Mouse (Mus musculus): Measurements from ENCODE around the gene Tcte2.

Gene Tcte2

DNA sequence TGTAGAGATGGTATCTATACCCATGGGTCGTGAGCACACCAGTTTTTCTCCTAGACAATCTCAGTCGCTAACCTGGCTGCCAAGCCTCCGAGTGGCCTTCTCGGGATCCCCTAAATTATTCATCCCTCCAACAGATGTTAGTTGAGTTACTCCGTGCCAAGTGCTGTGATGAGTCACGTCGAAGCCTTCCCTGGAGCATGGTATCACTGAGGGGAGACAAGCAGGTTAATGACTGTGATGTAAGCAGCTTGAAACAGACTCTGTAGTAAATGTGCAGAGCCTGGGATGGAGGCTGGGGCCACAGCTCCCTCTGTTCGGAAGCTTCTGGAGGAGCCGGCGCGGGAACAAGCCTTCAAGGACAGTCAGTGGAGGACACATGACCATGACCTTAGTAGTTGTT, 44.2 kb downstream of the Tcte2 start:
- DNase-seq (ENCODE audit: low spot score): no peak

DNA sequence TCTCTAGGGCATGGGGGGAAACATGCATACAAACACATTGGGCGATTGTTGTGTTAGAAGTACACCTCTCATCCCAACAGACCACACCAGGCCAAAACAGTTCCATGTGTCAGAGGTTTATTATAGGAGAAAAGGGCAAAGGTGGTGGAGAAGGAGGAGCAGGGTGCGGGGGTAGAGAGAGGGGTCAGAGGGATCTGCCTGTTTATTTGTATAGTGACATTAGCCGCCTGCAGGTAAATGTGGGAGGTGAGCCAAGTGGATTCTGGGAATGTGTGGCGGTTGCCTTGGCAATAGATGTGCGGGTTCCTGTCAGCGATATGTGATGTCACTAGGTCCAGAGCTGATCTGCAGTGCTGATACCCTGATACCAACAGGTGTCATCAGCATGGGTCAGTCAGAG, 45.3 kb downstream of the Tcte2 start:
- DNase-seq (ENCODE audit: low spot score): no peak

DNA sequence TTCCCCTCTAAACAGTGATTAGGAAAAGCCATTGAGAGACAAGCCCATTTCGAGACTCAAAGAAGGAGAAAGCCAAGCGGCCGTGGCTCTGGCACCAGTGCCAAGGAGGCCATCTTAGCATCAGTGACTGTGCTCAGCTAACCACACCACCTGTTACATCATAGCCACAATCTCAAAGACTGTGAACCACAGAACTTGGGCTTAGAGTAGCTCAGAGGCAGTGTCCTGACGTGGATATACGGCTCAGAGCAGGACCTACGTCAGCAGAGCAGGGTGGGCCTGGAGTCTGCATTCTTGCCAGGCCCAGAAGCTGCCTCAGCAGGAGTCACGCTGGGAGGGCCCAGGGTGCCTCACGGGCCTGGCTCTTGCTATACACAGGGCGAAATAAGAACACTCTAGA, 46.1 kb downstream of the Tcte2 start:
- no peak for DNase-seq (ENCODE audit: low spot score)

DNA sequence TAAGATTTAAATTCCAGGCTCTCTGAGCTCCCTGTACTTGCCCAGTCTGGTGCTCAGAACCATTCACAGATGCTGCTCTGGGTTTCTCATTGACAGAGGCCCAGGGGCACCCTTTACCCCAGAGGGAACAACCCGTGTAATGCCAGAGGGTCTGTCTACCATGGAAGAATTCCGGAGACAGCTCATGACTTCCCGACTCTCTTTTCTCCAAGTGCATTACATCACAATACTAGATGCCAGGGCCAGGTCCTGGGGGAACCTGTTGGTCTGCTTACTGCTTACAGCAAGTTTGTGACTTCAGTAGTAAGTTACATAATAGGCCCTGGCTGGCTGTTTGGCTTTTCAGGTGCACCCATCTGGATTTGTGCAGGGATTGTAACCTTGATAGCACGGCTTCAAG, 47.0 kb downstream of the Tcte2 start:
- peak; percentile 38 for DNase-seq (ENCODE audit: low spot score)

DNA sequence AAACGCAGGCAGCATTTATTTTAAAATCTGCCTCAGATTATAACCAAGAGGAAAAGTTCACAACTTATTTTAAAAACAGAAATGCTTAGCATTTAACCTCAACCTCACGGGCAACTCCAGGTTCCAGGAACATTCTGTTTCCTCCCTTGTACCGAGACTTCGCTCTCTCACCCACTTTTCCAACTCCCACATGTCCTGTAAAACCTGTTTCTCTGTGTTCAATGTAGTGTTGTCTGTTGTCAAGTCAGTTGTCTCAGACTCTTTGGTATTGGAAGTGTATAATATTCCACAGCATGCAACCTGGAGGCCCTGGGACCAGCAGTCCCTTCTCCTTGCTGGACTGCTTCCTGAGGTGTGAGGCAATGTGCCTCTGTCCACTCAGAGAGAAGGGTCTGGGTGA, 47.5 kb downstream of the Tcte2 start:
- DNase-seq (ENCODE audit: low spot score): no peak

DNA sequence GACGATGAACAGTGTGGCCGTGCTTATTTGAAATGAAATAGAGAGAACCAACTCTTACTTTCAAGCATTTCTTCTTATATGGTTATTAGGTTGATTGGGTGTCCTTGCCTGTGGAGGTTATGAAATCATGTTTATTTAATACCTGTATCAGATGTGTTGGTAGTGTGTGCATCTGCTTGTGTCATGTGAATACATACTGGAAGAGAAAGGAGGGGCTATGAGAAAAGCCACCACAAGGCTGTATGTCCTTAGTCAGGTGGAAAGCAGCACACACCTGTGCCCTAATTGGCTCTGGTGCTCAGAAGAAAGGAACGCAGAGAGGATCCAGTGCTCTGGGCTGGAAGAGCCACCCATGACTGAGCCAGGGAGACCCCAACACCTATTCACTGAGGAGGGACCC, 49.1 kb downstream of the Tcte2 start:
- DNase-seq (ENCODE audit: low spot score): no peak

DNA sequence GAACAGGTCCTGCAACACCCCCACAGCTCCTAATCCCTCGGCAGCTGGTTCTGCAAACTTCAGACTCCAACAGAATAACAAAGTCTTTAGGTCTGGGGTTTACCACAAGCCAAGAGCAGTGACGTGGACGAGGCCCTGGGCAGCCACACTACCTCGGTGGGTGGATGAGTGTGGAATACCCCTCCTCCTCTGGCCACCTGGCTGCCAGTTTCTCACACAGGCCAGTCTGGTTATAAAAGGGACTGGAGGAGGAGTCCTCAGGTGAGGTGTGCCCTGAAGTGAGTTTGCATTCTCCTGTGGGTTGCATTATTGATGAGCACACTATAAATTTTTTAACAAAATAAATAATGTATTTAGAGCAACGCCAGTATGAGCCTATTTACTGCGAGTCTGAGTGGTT, 49.5 kb downstream of the Tcte2 start:
- DNase-seq (ENCODE audit: low spot score): no peak

DNA sequence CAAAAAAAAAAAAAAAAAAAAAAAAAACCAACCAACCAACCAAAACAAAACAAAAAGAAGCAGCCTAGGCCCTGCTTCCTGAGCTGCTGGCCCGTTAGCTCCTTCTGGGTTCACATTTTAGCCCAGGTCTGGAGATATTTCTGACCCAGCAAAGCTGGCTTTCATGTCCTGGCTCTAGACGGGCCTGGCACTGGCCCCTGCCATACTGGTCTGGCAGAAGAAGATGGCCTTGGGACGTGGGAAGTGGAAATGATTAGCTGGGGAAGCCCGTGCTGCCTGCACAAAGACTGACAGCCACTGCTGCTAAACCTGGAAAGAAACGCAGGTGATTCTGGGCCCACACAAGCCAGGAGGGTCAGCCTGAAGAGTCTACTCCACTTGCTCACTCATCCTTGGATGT, 50.5 kb downstream of the Tcte2 start:
- no peak for DNase-seq (ENCODE audit: low spot score)

DNA sequence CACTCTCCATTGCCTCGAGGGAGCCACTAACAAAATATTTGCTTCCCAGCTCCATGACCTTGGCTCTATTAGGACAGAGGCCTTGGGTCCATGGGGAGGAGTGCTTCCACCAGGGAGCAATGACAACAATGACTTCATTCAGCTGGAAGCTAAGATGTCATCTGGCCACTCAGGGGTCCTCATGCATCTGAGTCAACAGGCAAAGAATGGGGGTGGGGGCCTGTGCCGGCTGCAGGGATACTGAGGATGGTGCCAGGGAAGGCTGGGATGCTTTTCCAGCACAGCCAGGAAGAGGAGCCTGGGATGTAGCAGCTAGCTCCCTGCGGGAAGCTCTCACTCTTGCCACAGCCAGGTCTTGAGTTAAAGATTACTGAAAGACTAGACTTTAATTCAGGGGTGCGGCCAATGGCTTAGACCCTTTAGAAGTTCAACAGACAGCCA, 56.1 kb downstream of the Tcte2 start:
- peak; percentile 86 for DNase-seq (ENCODE audit: low spot score)

DNA sequence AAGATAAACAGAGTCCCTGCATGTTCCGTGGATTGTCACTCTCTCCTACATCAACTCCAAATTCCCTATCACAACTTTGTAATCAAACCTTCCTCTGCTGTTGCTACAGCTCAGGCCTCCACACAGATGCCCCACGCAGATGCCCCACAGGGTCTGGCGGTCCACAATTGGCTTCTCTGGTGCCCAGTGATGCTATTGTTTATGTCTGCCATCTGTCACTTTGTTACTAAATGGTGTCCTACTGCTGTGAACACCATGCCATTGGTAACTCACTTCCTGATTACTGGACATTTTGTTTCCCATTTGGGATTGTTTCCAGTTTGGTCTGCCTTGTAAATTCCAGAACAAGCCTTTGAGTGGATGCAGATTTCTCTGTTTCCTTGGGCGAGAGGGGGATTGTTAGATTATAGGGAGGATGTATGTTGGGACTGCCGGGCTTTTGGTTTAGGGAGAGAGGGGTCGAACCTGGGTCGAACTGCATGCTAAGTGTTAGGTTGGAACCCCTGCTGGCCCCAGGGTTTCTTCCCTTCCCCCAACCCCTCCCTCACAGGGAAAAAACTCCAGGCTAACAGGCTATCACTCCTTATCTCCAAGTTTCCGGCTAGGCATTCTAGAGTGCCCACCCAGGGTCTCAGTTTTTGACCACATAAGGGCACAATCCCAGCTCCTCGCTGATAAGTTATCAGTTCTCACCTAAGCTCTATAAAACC, 57.9 kb downstream of the Tcte2 start:
- DNase-seq (ENCODE audit: low spot score): no peak

DNA sequence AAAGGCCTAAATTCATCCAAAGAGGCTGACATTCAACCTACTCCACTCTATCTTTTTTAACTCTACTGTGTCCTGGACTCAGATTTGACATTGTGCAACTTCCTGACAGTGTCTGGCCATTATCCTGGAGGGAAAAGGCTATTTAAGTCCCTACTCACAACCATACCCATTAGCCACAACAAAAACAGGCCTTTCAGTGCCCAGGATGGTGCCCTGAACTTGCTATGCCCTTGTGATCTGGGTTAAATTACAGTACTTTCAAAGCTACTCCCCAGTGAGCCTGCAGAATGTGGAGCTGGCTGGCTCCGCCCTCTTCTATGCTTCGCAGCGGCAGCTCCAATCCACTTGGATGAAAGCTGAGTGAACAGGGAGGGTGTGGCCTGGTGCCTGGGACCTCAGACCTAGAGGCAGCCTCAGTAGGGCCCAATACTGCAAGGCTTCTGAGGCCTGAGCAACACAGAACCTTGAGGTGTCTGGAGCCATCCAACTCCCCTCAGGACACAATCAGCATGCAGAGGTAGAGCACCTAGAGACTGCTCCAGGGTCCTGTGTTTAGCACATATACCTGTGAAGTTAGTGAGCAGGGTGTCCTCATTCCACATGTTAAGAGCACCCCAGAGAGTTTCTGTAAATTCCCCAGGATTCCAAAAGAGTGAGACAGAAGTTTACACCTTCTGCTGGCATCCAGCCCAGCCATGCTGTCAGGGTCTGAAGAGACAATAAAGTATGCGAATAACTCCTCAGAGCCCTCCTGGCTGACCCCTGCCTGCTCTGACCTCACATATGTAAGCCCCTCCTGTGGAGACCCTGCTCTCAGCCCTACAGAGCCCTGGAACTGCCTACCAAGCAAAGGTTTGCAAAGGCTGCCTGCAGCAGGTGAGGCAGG, 61.3 kb downstream of the Tcte2 start:
- DNase-seq (ENCODE audit: low spot score): peak; percentile 92

DNA sequence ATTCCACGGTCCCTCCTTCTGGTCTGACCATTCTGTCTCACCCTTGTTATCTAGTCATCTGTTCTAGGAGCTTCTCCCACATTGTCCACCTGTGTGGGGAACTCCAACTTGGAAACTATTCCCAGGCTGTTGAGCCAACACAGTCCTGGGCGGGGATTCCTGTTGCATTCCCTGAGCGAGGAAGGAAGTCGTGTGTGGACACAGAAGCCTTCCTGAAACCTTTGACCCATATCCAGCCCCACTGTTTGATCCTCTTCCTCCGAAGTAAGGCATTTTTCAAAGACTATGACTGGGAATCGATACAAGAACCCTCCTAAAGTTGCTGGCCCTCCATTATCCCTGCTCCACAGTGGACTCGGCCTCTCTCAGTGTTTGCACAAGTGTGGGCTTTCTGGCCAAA, 61.9 kb downstream of the Tcte2 start:
- no peak for DNase-seq (ENCODE audit: low spot score)

DNA sequence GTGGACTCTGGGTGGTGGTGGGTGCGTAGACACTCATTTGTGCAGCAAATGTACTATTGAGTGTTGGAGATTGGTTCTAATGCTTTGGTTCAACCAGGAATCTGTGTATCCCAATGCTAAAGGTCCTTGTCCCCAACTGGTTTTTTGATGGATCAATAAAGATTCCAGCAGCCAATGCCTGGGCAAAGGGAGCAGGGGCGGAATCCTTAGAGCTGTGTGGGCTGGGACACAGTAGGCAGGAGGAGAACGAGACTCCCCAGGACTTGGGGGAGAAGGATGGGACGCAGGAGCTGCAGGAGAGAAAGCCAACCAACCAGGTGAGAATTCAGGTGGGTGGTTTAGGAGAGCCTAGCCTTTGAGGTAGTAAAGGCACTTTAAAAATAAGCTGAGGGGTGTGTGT, 63.4 kb downstream of the Tcte2 start:
- no peak for DNase-seq (ENCODE audit: low spot score)

DNA sequence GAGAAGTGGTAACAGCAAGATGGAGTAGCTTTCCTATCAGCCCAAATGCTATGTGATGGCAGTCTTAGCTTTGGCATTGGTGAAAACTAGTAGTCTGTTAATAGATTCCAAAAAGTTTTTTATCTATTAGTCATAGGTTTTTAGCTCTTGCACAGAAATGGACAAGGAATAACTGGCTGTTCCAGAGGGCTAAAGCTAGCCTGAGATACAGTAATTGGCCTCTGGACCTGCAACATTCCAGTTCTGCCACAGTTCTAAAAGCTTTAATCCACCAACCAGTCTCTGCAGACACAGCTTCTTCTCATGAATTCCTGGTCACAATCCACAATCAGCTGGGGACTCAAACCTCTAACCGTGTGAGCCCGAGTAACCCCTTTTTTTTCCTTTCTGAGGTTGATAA, 64.0 kb downstream of the Tcte2 start:
- no peak for DNase-seq (ENCODE audit: low spot score)

DNA sequence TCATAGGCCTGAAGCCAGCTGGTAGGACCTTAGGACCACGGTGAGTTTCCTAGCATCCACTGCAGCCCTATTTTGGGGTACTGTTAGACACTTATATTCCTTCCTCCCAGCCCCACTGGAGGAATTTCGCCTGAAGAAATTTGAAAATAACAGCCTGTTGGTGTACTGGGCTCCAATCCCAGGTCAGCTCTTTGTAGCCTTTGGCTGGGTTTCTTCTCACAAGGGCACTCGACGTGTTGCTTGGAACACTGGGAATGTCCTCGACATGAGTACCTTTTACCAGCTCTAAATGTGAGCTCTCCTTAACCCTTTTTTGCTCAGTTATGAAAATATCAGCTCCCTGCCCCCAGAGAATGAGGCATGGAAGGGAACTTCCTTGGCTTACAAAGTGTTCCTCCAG, 65.7 kb downstream of the Tcte2 start:
- peak; percentile 70 for DNase-seq (ENCODE audit: low spot score)

DNA sequence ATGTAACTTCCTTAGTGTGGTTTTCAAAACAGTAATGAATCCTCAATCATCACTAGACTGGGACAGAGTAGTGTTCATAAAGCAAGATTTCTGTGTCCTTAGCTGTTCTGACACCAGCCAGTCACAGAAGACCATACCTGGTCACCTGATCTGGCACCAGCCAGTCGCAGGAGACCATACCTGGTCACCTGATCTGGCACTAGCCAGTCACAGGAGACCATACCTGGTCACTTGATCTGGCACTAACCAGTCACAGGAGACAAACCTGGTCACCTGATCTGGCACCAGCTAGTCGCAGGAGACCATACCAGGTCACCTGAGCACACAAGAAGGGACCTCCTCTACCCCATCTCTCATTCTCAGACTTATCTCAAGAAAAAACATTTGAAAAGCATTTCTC, 66.4 kb downstream of the Tcte2 start:
- no peak for DNase-seq (ENCODE audit: low spot score)

DNA sequence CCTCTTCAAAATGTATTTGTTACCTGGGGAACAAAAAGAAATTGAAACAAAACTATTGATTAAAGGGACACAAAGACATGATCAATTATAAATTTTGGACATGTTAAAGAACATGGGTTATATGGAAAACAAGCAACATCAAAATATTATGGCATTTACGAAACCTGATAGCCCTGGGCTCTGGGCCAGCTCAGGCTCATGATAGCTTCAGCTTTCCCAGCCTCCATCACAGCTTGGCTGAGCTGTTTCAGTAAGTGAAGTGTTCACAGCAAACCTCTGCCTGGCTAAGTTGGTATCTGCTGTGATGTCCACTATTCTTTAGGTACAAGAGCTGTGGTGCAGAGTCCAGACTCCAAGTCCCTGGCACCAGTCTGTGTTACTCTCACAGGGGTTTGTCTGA, 67.4 kb downstream of the Tcte2 start:
- DNase-seq (ENCODE audit: low spot score): peak; percentile 75

DNA sequence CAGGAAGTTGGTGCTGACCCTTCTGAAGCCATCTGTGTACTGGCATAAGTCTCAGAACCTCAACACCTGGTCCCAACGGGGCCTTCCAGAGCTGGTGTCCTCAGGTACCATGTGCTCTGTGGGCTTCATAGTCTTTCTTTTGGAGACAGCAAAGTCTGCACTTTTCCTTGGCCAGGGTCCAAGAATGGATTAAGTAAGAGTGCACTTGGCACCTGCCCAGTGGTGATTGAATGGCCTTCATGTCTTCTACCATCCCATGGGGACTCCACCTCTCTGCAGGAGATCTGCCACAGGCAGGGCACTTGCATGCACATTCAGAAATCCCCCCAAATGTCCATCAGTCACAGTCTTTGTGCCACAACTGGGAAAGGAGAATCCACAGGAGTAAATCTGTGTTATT, 74.0 kb downstream of the Tcte2 start:
- peak; percentile 79 for DNase-seq (ENCODE audit: low spot score)

DNA sequence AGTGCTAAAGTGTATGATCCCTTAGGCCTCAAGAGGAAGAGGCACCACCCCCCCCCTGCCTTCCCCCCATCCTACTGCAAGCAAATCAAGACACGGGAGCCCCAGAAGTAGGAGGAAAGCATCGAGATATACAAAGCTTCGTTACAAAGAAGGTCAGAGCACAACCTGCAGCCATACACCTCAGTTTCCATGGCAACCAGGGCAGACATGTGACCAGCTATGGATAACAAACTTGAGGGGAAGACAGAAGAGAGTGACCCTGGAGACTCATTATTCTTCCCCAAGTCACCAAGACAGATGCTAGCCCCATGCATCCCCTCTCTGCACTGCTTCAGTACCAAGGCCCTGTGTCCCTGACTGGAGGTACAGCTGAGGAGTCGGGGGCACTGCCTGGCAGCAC, 74.5 kb downstream of the Tcte2 start:
- no peak for DNase-seq (ENCODE audit: low spot score)

DNA sequence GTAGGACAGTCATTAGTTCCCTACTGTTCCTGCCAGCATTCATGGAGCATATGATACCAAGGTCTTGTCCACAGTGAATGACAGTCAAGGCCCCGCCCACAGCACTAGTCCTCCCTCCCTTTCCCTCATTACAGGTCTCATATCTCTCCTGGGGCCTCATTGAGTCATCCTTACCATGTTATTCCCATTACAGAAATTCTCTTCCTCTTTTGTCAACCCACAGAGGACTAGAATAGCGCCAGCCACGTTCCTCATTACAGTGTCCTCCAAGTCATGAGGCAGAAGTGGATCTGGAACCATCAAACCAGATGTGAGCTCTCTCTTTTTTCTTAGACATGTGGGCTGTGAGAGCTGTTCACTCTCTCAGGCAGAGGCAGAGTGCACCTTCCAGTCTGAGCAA, 76.0 kb downstream of the Tcte2 start:
- DNase-seq (ENCODE audit: low spot score): no peak

DNA sequence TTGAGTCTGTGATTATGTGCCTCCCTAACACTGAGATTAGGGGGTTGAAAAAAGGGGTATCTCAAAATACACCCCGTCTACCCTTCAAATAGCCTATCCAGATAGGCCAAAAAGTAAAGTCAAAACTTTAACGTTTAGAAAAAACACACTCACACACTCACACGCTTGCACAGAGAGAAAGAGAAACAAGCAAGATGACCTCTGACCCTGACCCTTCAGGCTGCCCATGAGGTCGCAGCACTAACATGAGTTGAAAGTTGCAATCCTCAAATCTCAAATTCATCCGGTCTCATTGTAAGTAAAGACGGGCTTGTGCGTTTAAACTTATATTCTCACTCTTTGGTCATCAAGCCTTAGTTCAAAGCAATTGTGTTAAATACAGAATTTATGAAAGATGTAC, 77.4 kb downstream of the Tcte2 start:
- DNase-seq (ENCODE audit: low spot score): no peak

DNA sequence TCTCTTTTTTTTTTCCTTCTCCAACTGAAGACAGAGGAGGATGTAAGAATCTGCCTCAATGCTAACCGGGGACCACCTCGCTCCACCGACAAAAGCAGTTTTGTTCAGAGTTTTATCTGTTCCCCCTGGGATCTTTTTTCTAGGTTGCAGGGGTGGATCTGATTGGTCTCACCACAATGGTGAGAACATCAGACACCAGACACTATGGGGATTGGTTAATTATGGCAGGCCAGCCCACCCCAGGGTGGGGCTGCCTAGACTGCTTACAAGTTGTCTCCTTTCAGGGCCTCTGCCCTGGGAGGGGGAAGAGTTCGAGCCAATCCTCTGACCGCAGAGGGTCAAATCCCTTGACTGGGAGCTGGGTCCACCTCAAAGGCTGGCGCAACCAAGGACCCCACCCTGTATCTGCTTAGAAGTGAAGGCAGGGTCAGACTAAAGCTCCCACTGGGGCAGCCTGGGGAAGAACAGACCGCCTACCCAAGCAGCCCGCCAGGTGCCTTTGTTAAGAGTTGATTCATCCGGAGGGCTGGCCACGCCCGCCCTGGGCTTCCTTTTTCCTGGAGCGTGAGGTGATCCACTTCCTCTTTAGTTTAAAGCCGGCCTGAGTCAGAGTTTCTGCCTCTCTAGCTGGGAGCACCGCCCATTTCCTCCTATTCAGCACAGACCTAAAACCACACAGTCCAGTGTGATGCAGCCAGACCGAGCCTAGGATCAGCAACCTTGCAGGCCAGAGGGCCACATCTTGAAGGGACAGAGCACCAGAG, 78.0 kb downstream of the Tcte2 start:
- DNase-seq (ENCODE audit: low spot score): no peak

DNA sequence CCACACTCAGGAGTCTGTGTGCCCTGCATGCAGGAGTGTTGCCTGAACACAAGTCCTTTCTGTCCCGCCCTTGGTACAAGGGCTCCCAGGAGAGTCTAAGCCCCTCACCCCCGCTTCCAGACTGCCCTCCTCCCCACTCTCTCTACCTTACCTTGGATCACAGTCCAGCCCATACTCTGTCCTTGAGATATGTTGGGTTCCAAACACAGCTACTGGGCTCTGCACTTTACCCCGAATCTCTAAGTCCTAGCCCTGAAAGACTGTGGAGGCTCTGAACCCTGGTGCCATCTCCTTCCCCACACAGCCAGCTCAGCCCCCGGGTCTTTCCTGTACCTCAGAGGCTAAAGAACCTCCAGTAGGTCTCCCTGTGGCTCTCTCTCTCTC, 78.6 kb downstream of the Tcte2 start:
- no peak for DNase-seq (ENCODE audit: low spot score)
